Mouse (Mus musculus): Measurements from ENCODE around the gene Cdk17.

DNA sequence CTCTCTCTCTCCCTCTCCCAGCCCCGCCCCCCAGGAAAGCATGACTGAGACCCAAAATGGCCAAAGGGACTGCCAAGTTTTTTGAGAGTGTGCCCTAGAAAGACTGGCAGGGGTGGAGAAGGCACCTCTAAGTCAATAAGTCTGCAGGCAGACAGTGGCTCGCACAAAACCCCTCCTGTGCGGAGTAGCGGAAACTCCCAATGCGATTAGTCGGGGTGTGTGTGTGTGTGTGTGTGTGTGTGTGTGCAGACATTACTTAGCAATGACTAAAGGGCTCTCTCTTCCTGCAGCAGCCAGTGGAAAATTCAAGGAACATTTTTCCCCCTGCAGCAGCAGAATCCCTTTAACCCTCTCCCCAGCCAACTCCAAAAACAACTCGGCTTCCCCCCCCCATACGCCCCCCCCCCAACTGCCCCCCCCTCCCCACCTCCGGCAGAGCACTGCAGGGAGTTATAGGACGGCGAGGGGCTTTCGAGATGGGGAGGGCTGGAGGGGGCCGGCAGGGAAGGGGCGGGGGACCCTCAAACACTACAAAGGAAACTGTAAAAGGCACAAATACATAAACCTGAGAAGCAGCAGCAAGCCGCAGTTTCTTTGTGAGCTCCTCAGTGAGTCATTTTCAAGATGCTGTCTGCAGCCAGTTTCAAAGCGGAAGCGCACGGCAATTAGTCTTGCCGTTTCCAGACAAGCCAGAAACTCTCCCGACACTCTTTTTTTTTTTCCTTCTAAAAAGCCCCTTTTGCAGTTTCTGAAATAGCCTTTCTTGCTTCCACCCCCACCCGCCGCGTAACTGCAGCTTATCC, 148.7 kb downstream of the Cdk17 start:
- TF ChIP-seq CTCF (IDR thresholded peaks at IDR 0.05; ENCODE audit: extremely low read depth, insufficient read length, insufficient replicate concordance, low read depth, low read length), result no peak
- no peak for TF ChIP-seq POLR2A (IDR thresholded peaks at IDR 0.05; ENCODE audit: low read depth, low read length)

All from small intestine, adult 2 months (tissue).